Mouse (Mus musculus): ENCODE data around the gene Zfyve28. TPM values are rescaled to one million over a fixed set of nuclear protein-coding genes. Genes with fewer than 3 reads are reported as not detected.

The Zfyve28 gene
- polyA plus RNA-seq, 1 experiment from 2014 or later: 0.62 TPM

DNA sequence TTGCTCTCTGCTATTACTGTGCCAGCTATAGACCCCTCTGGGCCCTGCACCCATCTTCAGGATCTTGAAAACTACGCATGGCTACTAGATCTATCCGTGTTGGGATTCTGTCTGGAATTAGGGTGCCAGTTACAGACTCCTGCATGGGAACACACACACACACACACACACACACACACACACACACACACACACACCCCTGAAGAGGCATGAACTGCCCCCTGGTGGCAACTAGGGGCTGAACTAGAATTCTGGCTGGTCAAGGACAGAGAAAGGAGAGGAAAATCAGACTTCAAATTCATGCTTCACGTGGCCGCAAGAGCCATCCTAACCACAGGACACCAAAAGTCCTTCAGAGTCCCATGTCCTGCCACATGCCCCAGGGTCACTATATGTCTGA, 96.4 kb downstream of the Zfyve28 start:
- H3K4me3 ChIP-seq (ENCODE audit: low read depth, low read length): no peak overlapping the region
- no peaks in the 10 kb centered on the region for H3K36me3 ChIP-seq (ENCODE audit: control insufficient read depth, insufficient read depth, low read length)
- H3K4me2 ChIP-seq (replicated peaks; ENCODE audit: low read depth, low read length): no peak overlapping the region
- ATAC-seq (ENCODE audit: insufficient number of reproducible peaks, insufficient read depth, low FRiP score, low read depth): no peak
- 86% methylated on average over 4 of the region's 4 CpGs for WGBS
- no peaks in the 10 kb centered on the region for H3K27me3 ChIP-seq (ENCODE audit: control insufficient read depth, insufficient read depth, low read length)
- H3K9me3 ChIP-seq (ENCODE audit: control insufficient read depth, low read depth, low read length): no peaks in the 10 kb centered on the region
- no peak overlapping the region for H3K27ac ChIP-seq (ENCODE audit: low read length)
- H3K4me1 ChIP-seq (ENCODE audit: control insufficient read depth, insufficient read depth, low read length): peaks cover 6% of the 10 kb centered on the region; the same call in 1 of the 2 replicates
- no peak overlapping the region for H3K9ac ChIP-seq (replicated peaks; ENCODE audit: low read depth, low read length)

DNA sequence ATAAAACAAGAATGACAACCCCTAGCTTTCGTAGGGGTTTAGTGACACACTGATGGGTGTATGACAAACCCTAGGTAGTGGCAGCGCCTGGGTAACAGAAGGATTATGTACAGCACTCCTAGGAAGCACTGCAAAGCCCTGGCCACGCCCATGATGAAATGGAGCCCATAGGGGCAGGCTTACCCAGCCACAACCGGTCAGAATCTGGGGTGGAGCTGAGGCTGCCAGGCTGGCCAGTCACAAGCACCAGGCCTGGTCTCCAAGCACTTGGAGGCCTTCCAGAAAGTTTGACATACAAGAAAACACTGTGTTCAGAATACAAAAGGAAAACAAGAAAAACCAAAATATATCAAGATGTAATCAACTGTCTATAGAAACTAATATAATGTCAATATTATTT, 97.2 kb downstream of the Zfyve28 start:
- Histone ChIP-seq H3K4me1 (ENCODE audit: control insufficient read depth, insufficient read depth, low read length) (peaks cover 11% of the 10 kb centered on the region), H3K9me3 (ENCODE audit: control insufficient read depth, low read depth, low read length) (no peaks in the 10 kb centered on the region), H3K4me2 (replicated peaks; ENCODE audit: low read depth, low read length) (no peak overlapping the region), H3K9ac (replicated peaks; ENCODE audit: low read depth, low read length) (no peak overlapping the region), H3K4me3 (ENCODE audit: low read depth, low read length) (no peak overlapping the region), H3K36me3 (ENCODE audit: control insufficient read depth, insufficient read depth, low read length) (no peaks in the 10 kb centered on the region), H3K27me3 (ENCODE audit: control insufficient read depth, insufficient read depth, low read length) (no peaks in the 10 kb centered on the region), H3K27ac (ENCODE audit: low read length) (no peak overlapping the region)
- WGBS: 54% methylated on average over 4 of the region's 4 CpGs
- no peak for ATAC-seq (ENCODE audit: insufficient number of reproducible peaks, insufficient read depth, low FRiP score, low read depth)

DNA sequence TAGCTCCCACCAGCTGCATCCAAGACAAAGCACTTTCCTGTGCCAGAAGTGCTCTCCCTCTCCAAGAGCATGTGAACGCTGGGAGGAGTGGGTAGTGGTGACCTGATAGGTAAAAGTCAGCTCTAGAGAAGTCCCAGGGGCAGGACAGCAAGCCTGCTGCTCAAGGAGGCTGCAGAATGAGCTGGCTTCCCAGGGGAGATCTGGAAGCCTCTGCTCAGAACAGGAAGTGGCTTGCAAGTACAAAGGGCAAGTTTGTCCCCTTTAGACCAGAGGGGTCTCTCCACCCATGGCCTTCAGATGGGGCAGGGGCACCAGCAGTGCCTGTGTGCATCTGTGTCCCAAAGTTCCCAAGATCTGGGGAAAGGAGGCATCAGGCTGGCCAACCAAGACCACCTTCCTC, 98.7 kb downstream of the Zfyve28 start:
- Histone ChIP-seq H3K4me1 (ENCODE audit: control insufficient read depth, insufficient read depth, low read length) (peaks cover 17% of the 10 kb centered on the region), H3K9me3 (ENCODE audit: control insufficient read depth, low read depth, low read length) (no peaks in the 10 kb centered on the region), H3K4me2 (replicated peaks; ENCODE audit: low read depth, low read length) (no peak overlapping the region), H3K27ac (ENCODE audit: low read length) (no peak overlapping the region), H3K9ac (replicated peaks; ENCODE audit: low read depth, low read length) (no peak overlapping the region), H3K36me3 (ENCODE audit: control insufficient read depth, insufficient read depth, low read length) (no peaks in the 10 kb centered on the region; the same call in 1 of the 2 replicates), H3K27me3 (ENCODE audit: control insufficient read depth, insufficient read depth, low read length) (no peaks in the 10 kb centered on the region), H3K4me3 (ENCODE audit: low read depth, low read length) (no peak overlapping the region)
- 59% methylated on average over 1 of the region's 1 CpGs for WGBS
- ATAC-seq (ENCODE audit: insufficient number of reproducible peaks, insufficient read depth, low FRiP score, low read depth): no peak

DNA sequence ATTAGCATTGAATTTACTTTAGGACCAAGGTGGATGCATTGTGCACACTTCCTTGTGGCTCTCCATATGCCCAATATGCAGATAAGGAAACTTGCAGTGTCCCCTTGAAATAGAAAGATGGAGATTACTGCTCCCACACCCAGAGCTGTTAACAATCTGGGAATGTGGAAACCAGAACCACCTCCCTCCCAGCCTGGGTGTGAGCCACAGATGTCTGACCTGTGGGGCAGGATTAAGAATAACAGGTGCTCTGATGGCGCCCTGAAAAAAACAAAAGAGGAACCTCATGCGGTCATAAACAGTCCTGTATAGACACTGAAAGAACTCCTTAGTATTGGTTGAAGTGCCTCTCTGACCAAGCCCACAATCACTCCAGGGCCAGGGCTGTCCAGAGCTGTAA, 99.4 kb downstream of the Zfyve28 start:
- H3K4me2 ChIP-seq (replicated peaks; ENCODE audit: low read depth, low read length): peak overlapping the region; percentile 81; the same call in 1 of the 2 replicates
- 0 out of 2 replicates have a peak overlapping the region, but pooled peaks have one; percentile 53 for H3K9ac ChIP-seq (replicated peaks; ENCODE audit: low read depth, low read length)
- no peak overlapping the region for H3K27ac ChIP-seq (ENCODE audit: low read length)
- H3K9me3 ChIP-seq (ENCODE audit: control insufficient read depth, low read depth, low read length): no peaks in the 10 kb centered on the region
- H3K4me1 ChIP-seq (ENCODE audit: control insufficient read depth, insufficient read depth, low read length): peaks cover 17% of the 10 kb centered on the region
- H3K4me3 ChIP-seq (ENCODE audit: low read depth, low read length): no peak overlapping the region
- WGBS: 64% methylated on average over 2 of the region's 2 CpGs
- H3K27me3 ChIP-seq (ENCODE audit: control insufficient read depth, insufficient read depth, low read length): no peaks in the 10 kb centered on the region
- no peak for ATAC-seq (ENCODE audit: insufficient number of reproducible peaks, insufficient read depth, low FRiP score, low read depth)
- H3K36me3 ChIP-seq (ENCODE audit: control insufficient read depth, insufficient read depth, low read length): no peaks in the 10 kb centered on the region; the same call in 1 of the 2 replicates

DNA sequence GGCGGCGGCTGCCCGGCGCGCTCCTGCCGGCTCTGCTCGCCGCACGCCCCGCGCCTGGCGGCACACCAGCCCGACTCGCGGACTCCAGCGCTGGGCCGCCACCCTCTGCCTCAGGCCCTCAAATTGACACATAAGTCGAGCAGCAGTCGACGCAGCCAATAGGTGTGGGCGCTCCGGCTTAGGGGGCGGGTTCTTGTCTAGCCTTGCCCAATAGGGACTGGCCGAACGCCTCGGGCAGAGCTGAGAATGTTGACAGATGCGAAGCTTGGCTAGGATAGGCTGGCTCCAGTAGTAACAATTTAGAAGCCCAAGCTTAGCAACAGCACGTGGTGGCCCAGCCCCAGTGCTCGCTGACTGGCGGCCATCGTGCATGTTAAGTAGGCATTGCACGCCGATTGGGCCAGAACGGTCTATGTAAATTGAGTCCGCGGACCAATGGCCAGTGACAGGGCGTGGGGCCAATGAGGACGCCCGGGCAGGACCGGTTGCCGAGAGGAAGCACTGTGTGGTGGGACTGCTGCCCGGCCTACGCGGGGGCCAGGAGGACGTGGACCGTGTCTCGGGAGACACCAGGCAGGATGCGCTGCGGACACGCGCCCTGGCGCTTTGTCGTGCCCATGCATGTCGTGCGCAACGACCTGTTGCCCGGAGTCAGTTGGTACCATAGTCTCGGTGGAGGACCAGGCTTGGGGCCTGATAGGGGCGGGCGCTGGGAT, 100.5 kb downstream of the Zfyve28 start, which contains the start of gene Mxd4:
Gene Mxd4 (minus strand): TSS at position 120 of the 716 bp plus-strand sequence.
- H3K9ac ChIP-seq (replicated peaks; ENCODE audit: low read depth, low read length): peak within 1 kb of the TSS; percentile 77
- under 1% methylated on average over 60 of the region's 60 CpGs for WGBS
- peak within 1 kb of the TSS; percentile 92 for H3K4me2 ChIP-seq (replicated peaks; ENCODE audit: low read depth, low read length)
- peak within 1 kb of the TSS; percentile 93 for H3K27ac ChIP-seq (ENCODE audit: low read length)
- peaks cover 4% of the 10 kb centered on the region; the same call in 1 of the 2 replicates for H3K36me3 ChIP-seq (ENCODE audit: control insufficient read depth, insufficient read depth, low read length)
- H3K9me3 ChIP-seq (ENCODE audit: control insufficient read depth, low read depth, low read length): no peaks in the 10 kb centered on the region
- H3K4me1 ChIP-seq (ENCODE audit: control insufficient read depth, insufficient read depth, low read length): peaks cover 25% of the 10 kb centered on the region
- peak; percentile 98 for ATAC-seq (ENCODE audit: insufficient number of reproducible peaks, insufficient read depth, low FRiP score, low read depth)
- H3K27me3 ChIP-seq (ENCODE audit: control insufficient read depth, insufficient read depth, low read length): no peaks in the 10 kb centered on the region
- peak within 1 kb of the TSS; percentile 95 for H3K4me3 ChIP-seq (ENCODE audit: low read depth, low read length)

DNA sequence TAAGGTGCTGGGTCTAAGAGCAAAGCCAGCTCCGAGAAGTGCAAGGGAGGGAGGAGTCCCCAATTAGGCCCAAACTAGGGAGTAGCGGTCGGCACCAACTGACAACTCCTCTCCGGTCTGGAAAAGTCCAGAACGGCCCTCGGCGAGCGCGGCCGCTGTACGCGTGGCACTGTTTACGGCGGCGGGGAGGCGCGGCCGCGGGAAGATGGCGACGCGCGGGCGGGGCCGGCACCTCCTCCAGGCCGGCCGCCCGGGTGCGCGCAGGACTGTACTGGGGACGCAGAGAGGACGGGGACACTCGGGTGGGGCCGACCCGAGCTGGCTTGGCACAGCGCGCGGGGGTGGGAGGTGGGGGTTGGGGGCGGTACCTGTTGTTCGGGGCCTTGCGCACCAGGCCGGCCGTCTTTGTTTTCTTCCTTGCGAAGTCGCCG, 101.3 kb downstream of the Zfyve28 start:
- H3K9me3 ChIP-seq (ENCODE audit: control insufficient read depth, low read depth, low read length): no peaks in the 10 kb centered on the region

DNA sequence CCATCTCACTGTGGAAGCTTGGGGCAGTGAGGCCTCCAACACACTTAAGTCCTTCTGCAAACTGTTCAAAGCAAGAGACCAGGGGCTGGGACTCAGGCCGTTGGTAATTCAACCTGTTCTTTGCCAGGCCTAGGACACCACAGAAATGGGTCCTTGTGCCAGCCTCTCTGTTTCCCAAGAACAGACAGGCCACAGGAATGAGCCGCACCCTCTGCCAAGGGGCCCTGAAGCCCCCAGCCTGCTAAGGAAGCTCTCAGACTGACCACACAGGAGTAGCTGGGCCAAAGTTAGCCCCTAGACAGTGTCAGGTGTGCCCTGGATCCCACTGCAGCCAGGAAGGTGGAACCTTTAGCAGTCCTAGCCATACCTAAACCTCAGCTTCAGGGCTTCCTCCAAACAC, 101.9 kb downstream of the Zfyve28 start:
- H3K36me3 ChIP-seq (ENCODE audit: control insufficient read depth, insufficient read depth, low read length): peaks cover 4% of the 10 kb centered on the region; the same call in 1 of the 2 replicates
- H3K4me2 ChIP-seq (replicated peaks; ENCODE audit: low read depth, low read length): peak overlapping the region; percentile 92
- peak overlapping the region; percentile 95 for H3K4me3 ChIP-seq (ENCODE audit: low read depth, low read length)
- no peaks in the 10 kb centered on the region for H3K9me3 ChIP-seq (ENCODE audit: control insufficient read depth, low read depth, low read length)
- no peak for ATAC-seq (ENCODE audit: insufficient number of reproducible peaks, insufficient read depth, low FRiP score, low read depth)
- H3K27me3 ChIP-seq (ENCODE audit: control insufficient read depth, insufficient read depth, low read length): no peaks in the 10 kb centered on the region
- 51% methylated on average over 2 of the region's 2 CpGs for WGBS
- peak overlapping the region; percentile 93; the same call in 1 of the 2 replicates for H3K27ac ChIP-seq (ENCODE audit: low read length)
- H3K4me1 ChIP-seq (ENCODE audit: control insufficient read depth, insufficient read depth, low read length): peaks cover 25% of the 10 kb centered on the region
- H3K9ac ChIP-seq (replicated peaks; ENCODE audit: low read depth, low read length): peak overlapping the region; percentile 77

More for the DNA sequence above, 101.3 kb downstream of the Zfyve28 start:
- Histone ChIP-seq H3K27me3 (ENCODE audit: control insufficient read depth, insufficient read depth, low read length) (no peaks in the 10 kb centered on the region), H3K4me2 (replicated peaks; ENCODE audit: low read depth, low read length) (peak overlapping the region; percentile 92), H3K36me3 (ENCODE audit: control insufficient read depth, insufficient read depth, low read length) (peaks cover 4% of the 10 kb centered on the region; the same call in 1 of the 2 replicates), H3K9ac (replicated peaks; ENCODE audit: low read depth, low read length) (peak overlapping the region; percentile 77), H3K4me3 (ENCODE audit: low read depth, low read length) (peak overlapping the region; percentile 95), H3K27ac (ENCODE audit: low read length) (peak overlapping the region; percentile 93), H3K4me1 (ENCODE audit: control insufficient read depth, insufficient read depth, low read length) (peaks cover 25% of the 10 kb centered on the region)
- WGBS: 0% methylated on average over 44 of the region's 46 CpGs
- ATAC-seq (ENCODE audit: insufficient number of reproducible peaks, insufficient read depth, low FRiP score, low read depth): peak; percentile 4; the same call in 1 of the 2 replicates

DNA sequence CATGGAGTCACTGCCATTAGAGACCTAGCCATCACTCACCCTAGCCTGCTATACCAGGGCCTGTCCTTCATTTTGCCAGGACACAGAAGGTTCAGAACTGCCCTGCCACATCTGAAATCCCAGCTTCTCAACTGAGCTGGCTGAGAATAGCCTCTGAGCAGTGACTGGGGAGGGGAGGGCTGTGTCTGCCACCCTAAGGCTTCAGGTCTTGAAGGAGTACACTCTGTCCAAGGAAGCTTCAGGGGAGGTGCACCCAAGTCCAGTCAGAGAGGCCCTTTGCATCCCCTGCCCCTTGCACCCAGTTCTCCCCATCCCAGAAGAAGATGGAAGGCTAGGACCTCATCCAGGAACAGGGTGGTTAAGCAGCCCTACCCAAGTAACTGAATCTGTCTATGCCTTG, 102.5 kb downstream of the Zfyve28 start:
- Histone ChIP-seq H3K4me3 (ENCODE audit: low read depth, low read length) (peak overlapping the region; percentile 95), H3K27me3 (ENCODE audit: control insufficient read depth, insufficient read depth, low read length) (no peaks in the 10 kb centered on the region), H3K4me1 (ENCODE audit: control insufficient read depth, insufficient read depth, low read length) (peaks cover 25% of the 10 kb centered on the region), H3K9me3 (ENCODE audit: control insufficient read depth, low read depth, low read length) (no peaks in the 10 kb centered on the region), H3K36me3 (ENCODE audit: control insufficient read depth, insufficient read depth, low read length) (peaks cover 10% of the 10 kb centered on the region), H3K9ac (replicated peaks; ENCODE audit: low read depth, low read length) (peak overlapping the region; percentile 77; the same call in 1 of the 2 replicates), H3K27ac (ENCODE audit: low read length) (no peak overlapping the region), H3K4me2 (replicated peaks; ENCODE audit: low read depth, low read length) (peak overlapping the region; percentile 92)
- no peak for ATAC-seq (ENCODE audit: insufficient number of reproducible peaks, insufficient read depth, low FRiP score, low read depth)

All from stomach, embryonic 14.5 days (tissue).